Mouse (Mus musculus): Measurements from ENCODE around the gene Micall1. TPM values are rescaled to one million over a fixed set of nuclear protein-coding genes. Genes with fewer than 3 reads are reported as not detected.

Micall1 gene
- polyA plus RNA-seq, 1 experiment from 2014 or later = 7.2 TPM

DNA sequence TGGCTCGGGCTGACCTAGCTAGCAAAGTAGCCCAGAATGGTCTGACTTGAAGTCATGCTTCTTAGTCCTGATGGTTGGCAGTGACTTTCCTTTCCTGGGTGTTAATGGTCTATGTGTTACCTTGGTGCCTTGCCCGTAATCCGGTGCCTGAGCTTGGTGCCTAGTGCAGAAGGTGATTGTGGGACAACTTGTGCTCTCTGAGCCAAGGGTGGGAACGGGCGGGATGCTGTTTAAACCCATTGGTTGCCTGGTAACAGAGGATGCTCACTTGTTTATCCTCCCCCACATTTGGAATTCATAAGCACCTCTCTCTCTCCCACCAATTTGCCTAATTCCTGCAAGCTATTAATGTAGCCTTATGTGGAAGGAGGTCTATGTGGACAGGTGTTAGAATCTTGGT, 13.2 kb upstream of the Micall1 start:
- H3K36me3 ChIP-seq (ENCODE audit: control insufficient read depth, insufficient read depth, low read length) = peaks cover 55% of the 10 kb centered on the region

DNA sequence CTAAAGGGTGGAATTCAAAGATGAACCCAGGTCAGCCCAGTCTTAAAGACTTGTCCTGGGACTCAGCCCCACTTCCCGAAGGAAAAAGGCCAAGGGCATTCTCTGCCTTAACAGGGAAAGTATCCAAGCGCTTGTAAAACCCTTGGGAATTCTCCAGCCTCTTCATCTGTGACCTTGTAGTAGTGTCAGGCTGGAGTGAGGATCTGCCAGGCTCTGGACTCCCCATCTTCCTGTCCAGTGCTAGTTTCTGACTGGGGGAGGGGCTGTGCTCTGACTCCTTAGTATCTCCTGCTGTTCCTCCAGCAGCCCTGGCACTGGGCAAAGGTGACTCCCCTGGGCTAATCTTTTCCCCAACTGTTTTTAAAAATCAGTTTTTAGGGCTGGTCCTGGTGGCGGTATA, 12.1 kb upstream of the Micall1 start:
- WGBS = 58% methylated on average over 3 of the region's 3 CpGs
- H3K27ac ChIP-seq (ENCODE audit: low read depth, low read length) = no peak overlapping the region; the same call in 1 of the 2 replicates
- no peaks in the 10 kb centered on the region for H3K27me3 ChIP-seq (ENCODE audit: control insufficient read depth, insufficient read depth, low read length)
- H3K4me2 ChIP-seq (replicated peaks; ENCODE audit: low read depth, low read length) = no peak overlapping the region
- no peak for ATAC-seq (ENCODE audit: low FRiP score, low TSS enrichment)
- H3K36me3 ChIP-seq (ENCODE audit: control insufficient read depth, insufficient read depth, low read length) = peaks cover 44% of the 10 kb centered on the region
- no peaks in the 10 kb centered on the region for H3K9me3 ChIP-seq (ENCODE audit: control insufficient read depth, low read length)
- peak overlapping the region; percentile 23; the same call in 1 of the 2 replicates for H3K9ac ChIP-seq (ENCODE audit: low read depth, low read length)
- H3K4me1 ChIP-seq (ENCODE audit: control insufficient read depth, insufficient read depth, low read length) = peaks cover 19% of the 10 kb centered on the region
- H3K4me3 ChIP-seq (ENCODE audit: low read length) = no peak overlapping the region

More for the DNA sequence above, 13.2 kb upstream of the Micall1 start:
- no peak overlapping the region for H3K4me2 ChIP-seq (replicated peaks; ENCODE audit: low read depth, low read length)
- H3K9me3 ChIP-seq (ENCODE audit: control insufficient read depth, low read length) = no peaks in the 10 kb centered on the region
- H3K27ac ChIP-seq (ENCODE audit: low read depth, low read length) = no peak overlapping the region
- ATAC-seq (ENCODE audit: low FRiP score, low TSS enrichment) = no peak
- no peak overlapping the region for H3K4me3 ChIP-seq (ENCODE audit: low read length)
- H3K4me1 ChIP-seq (ENCODE audit: control insufficient read depth, insufficient read depth, low read length) = peaks cover 19% of the 10 kb centered on the region
- H3K27me3 ChIP-seq (ENCODE audit: control insufficient read depth, insufficient read depth, low read length) = no peaks in the 10 kb centered on the region
- H3K9ac ChIP-seq (ENCODE audit: low read depth, low read length) = no peak overlapping the region
- WGBS = 84% methylated on average over 5 of the region's 5 CpGs

GRCm38 (mm10) chr15:79097135-79097534, 11.6 kb upstream of the Micall1 start:
- Histone ChIP-seq H3K27me3 (ENCODE audit: control insufficient read depth, insufficient read depth, low read length) (no peaks in the 10 kb centered on the region), H3K4me3 (ENCODE audit: low read length) (no peak overlapping the region), H3K27ac (ENCODE audit: low read depth, low read length) (peak overlapping the region; percentile 59; the same call in 1 of the 2 replicates), H3K4me1 (ENCODE audit: control insufficient read depth, insufficient read depth, low read length) (peaks cover 19% of the 10 kb centered on the region), H3K9me3 (ENCODE audit: control insufficient read depth, low read length) (no peaks in the 10 kb centered on the region), H3K36me3 (ENCODE audit: control insufficient read depth, insufficient read depth, low read length) (peaks cover 38% of the 10 kb centered on the region), H3K4me2 (replicated peaks; ENCODE audit: low read depth, low read length) (no peak overlapping the region; the same call in 1 of the 2 replicates), H3K9ac (ENCODE audit: low read depth, low read length) (peak overlapping the region; percentile 5; the same call in 1 of the 2 replicates)
- 23% methylated on average over 2 of the region's 2 CpGs for WGBS
- ATAC-seq (ENCODE audit: low FRiP score, low TSS enrichment) = no peak

DNA sequence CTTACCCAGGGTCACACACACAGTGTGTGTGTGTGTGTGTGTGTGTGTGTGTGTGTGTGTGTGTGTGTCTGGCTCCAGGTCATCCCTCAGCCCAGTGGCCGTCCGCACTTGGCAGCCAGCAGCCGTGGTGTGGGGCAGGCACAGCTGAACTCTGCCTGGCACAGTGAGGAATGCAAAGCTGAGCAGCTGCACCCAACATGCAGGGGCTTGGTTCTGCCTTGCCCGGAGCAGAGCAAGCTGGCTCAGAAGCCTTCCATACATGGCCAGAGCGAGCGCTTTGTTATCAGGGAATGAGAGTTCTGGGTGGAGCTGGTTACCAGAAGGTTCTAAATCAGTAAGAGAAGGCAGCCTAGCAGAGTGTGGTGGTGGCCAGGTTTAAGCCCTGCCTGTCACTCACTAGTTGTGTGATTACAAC, 11.1 kb upstream of the Micall1 start:
- peak; percentile 52 for ATAC-seq (ENCODE audit: low FRiP score, low TSS enrichment)
- Histone ChIP-seq H3K4me1 (ENCODE audit: control insufficient read depth, insufficient read depth, low read length) (peaks cover 19% of the 10 kb centered on the region), H3K27ac (ENCODE audit: low read depth, low read length) (peak overlapping the region; percentile 59; the same call in 1 of the 2 replicates), H3K36me3 (ENCODE audit: control insufficient read depth, insufficient read depth, low read length) (peaks cover 33% of the 10 kb centered on the region), H3K4me2 (replicated peaks; ENCODE audit: low read depth, low read length) (no peak overlapping the region; the same call in 1 of the 2 replicates), H3K27me3 (ENCODE audit: control insufficient read depth, insufficient read depth, low read length) (no peaks in the 10 kb centered on the region), H3K4me3 (ENCODE audit: low read length) (no peak overlapping the region), H3K9me3 (ENCODE audit: control insufficient read depth, low read length) (no peaks in the 10 kb centered on the region), H3K9ac (ENCODE audit: low read depth, low read length) (0 out of 2 replicates have a peak overlapping the region, but pooled peaks have one; percentile 5)
- 37% methylated on average over 6 of the region's 6 CpGs for WGBS

DNA sequence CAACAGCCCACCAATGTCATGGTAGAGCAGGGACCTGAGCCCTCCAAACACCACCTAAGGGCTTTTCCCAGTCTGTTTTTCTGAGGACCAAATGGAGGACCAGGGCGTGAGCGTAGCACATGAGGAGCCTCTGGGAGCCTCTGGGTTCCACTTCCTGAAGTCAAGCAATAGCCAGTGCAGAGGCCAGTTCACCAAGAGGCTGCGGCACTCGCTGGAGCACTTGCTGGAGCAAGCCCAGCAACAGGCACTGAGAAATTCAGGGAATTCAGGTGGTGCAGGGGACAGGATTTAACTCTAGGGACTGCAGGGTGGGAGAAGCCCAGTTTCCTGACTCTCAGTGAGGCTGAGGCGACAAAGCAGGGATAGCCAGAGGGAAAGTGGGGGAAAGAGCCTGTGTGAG, 10.5 kb upstream of the Micall1 start:
- H3K27ac ChIP-seq (ENCODE audit: low read depth, low read length) = peak overlapping the region; percentile 71
- no peak overlapping the region for H3K9ac ChIP-seq (ENCODE audit: low read depth, low read length)
- 57% methylated on average over 5 of the region's 5 CpGs for WGBS
- no peaks in the 10 kb centered on the region for H3K9me3 ChIP-seq (ENCODE audit: control insufficient read depth, low read length)
- peaks cover 19% of the 10 kb centered on the region for H3K4me1 ChIP-seq (ENCODE audit: control insufficient read depth, insufficient read depth, low read length)
- H3K4me2 ChIP-seq (replicated peaks; ENCODE audit: low read depth, low read length) = no peak overlapping the region
- no peak overlapping the region for H3K4me3 ChIP-seq (ENCODE audit: low read length)
- H3K27me3 ChIP-seq (ENCODE audit: control insufficient read depth, insufficient read depth, low read length) = no peaks in the 10 kb centered on the region
- no peak for ATAC-seq (ENCODE audit: low FRiP score, low TSS enrichment)
- peaks cover 27% of the 10 kb centered on the region for H3K36me3 ChIP-seq (ENCODE audit: control insufficient read depth, insufficient read depth, low read length)

DNA sequence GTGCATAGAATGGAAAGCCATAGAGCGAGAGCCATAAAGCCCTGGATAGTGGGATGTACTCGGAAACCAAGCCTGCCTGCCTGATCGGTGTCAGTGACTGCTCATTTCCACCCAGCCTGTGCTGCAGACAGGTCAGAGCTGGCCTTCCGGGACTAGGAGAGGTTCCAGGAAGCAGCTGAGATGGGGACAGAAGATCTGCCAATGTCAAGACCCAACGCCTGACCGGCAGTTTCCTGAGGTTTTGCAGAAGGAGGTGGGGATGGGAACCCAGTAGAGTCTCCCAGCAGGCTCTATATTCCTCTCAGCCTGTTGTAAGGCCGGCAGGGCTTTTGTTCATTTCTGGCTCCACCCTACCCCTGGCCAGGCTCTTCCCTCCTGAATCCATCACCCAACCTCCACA, 9.8 kb upstream of the Micall1 start:
- Histone ChIP-seq H3K27me3 (ENCODE audit: control insufficient read depth, insufficient read depth, low read length) (no peaks in the 10 kb centered on the region), H3K4me3 (ENCODE audit: low read length) (no peak overlapping the region), H3K4me2 (replicated peaks; ENCODE audit: low read depth, low read length) (no peak overlapping the region), H3K27ac (ENCODE audit: low read depth, low read length) (peak overlapping the region; percentile 71), H3K36me3 (ENCODE audit: control insufficient read depth, insufficient read depth, low read length) (peaks cover 21% of the 10 kb centered on the region), H3K4me1 (ENCODE audit: control insufficient read depth, insufficient read depth, low read length) (peaks cover 19% of the 10 kb centered on the region), H3K9me3 (ENCODE audit: control insufficient read depth, low read length) (no peaks in the 10 kb centered on the region), H3K9ac (ENCODE audit: low read depth, low read length) (no peak overlapping the region)
- no peak for ATAC-seq (ENCODE audit: low FRiP score, low TSS enrichment)
- 47% methylated on average over 7 of the region's 7 CpGs for WGBS

- Histone ChIP-seq H3K4me3 (ENCODE audit: low read length) (no peak overlapping the region), H3K4me2 (replicated peaks; ENCODE audit: low read depth, low read length) (no peak overlapping the region), H3K9ac (ENCODE audit: low read depth, low read length) (no peak overlapping the region), H3K27me3 (ENCODE audit: control insufficient read depth, insufficient read depth, low read length) (no peaks in the 10 kb centered on the region), H3K27ac (ENCODE audit: low read depth, low read length) (peak overlapping the region; percentile 71; the same call in 1 of the 2 replicates), H3K36me3 (ENCODE audit: control insufficient read depth, insufficient read depth, low read length) (peaks cover 15% of the 10 kb centered on the region), H3K4me1 (ENCODE audit: control insufficient read depth, insufficient read depth, low read length) (peaks cover 19% of the 10 kb centered on the region), H3K9me3 (ENCODE audit: control insufficient read depth, low read length) (no peaks in the 10 kb centered on the region)
- WGBS = 51% methylated on average over 4 of the region's 4 CpGs
- ATAC-seq (ENCODE audit: low FRiP score, low TSS enrichment) = no peak
Measured at GRCm38 (mm10) chr15:79099456-79099855, 9.2 kb upstream of the Micall1 start.

- Histone ChIP-seq H3K36me3 (ENCODE audit: control insufficient read depth, insufficient read depth, low read length) (peaks cover 8% of the 10 kb centered on the region), H3K27ac (ENCODE audit: low read depth, low read length) (no peak overlapping the region), H3K4me1 (ENCODE audit: control insufficient read depth, insufficient read depth, low read length) (peaks cover 19% of the 10 kb centered on the region), H3K9ac (ENCODE audit: low read depth, low read length) (no peak overlapping the region), H3K9me3 (ENCODE audit: control insufficient read depth, low read length) (no peaks in the 10 kb centered on the region), H3K4me2 (replicated peaks; ENCODE audit: low read depth, low read length) (no peak overlapping the region), H3K27me3 (ENCODE audit: control insufficient read depth, insufficient read depth, low read length) (no peaks in the 10 kb centered on the region), H3K4me3 (ENCODE audit: low read length) (no peak overlapping the region)
- 69% methylated on average over 4 of the region's 4 CpGs for WGBS
- ATAC-seq (ENCODE audit: low FRiP score, low TSS enrichment) = no peak
Measured at GRCm38 (mm10) chr15:79100391-79100790, 8.3 kb upstream of the Micall1 start.

GRCm38 (mm10) chr15:79101531-79101930, 7.2 kb upstream of the Micall1 start:
- no peak for ATAC-seq (ENCODE audit: low FRiP score, low TSS enrichment)
- H3K4me2 ChIP-seq (replicated peaks; ENCODE audit: low read depth, low read length) = no peak overlapping the region
- no peaks in the 10 kb centered on the region for H3K27me3 ChIP-seq (ENCODE audit: control insufficient read depth, insufficient read depth, low read length)
- H3K4me1 ChIP-seq (ENCODE audit: control insufficient read depth, insufficient read depth, low read length) = peaks cover 14% of the 10 kb centered on the region
- no peak overlapping the region for H3K9ac ChIP-seq (ENCODE audit: low read depth, low read length)
- no peaks in the 10 kb centered on the region for H3K9me3 ChIP-seq (ENCODE audit: control insufficient read depth, low read length)
- H3K36me3 ChIP-seq (ENCODE audit: control insufficient read depth, insufficient read depth, low read length) = no peaks in the 10 kb centered on the region
- no peak overlapping the region for H3K27ac ChIP-seq (ENCODE audit: low read depth, low read length)
- no peak overlapping the region for H3K4me3 ChIP-seq (ENCODE audit: low read length)
